Mouse (Mus musculus): ENCODE measurements at regions not wholly inside any gene's neighbourhood (a gene's known extent, or its start where the extent isn't known, plus 50 kb on each side); places are given as distances from the start of the nearest gene placed in this dataset.
A peak's percentile ranks its signal among the peaks of the same experiment; 100 is the strongest.

DNA sequence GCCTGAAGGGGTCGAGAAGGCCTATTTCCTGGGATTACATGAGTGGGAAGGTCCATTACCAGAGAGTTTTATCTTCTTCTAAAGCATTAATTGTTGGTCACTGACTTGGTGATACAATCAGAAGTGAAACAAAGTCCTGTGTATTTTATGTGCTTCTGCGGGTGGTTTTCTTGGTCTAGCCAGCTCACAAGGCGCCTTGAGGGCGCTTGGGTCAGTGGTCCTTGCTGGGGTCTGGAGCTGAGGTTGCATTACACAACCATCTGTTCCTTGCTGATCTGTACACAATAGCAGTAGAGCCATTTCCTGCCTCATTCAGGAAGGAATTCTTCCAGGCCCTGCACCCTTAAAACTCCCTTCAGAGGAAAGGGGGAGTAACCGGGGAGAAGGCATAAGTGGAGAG is 116.9 kb upstream of the Neo1 start:
- DNase-seq = no peak

GRCm38 (mm10) chr9:59144256-59144800 is 108.1 kb upstream of the Neo1 start:
- no peak for DNase-seq

- no peak for DNase-seq
These were observed 107.4 kb upstream of the Neo1 start for GRCm38 (mm10) chr9:59143610-59144009.

DNA sequence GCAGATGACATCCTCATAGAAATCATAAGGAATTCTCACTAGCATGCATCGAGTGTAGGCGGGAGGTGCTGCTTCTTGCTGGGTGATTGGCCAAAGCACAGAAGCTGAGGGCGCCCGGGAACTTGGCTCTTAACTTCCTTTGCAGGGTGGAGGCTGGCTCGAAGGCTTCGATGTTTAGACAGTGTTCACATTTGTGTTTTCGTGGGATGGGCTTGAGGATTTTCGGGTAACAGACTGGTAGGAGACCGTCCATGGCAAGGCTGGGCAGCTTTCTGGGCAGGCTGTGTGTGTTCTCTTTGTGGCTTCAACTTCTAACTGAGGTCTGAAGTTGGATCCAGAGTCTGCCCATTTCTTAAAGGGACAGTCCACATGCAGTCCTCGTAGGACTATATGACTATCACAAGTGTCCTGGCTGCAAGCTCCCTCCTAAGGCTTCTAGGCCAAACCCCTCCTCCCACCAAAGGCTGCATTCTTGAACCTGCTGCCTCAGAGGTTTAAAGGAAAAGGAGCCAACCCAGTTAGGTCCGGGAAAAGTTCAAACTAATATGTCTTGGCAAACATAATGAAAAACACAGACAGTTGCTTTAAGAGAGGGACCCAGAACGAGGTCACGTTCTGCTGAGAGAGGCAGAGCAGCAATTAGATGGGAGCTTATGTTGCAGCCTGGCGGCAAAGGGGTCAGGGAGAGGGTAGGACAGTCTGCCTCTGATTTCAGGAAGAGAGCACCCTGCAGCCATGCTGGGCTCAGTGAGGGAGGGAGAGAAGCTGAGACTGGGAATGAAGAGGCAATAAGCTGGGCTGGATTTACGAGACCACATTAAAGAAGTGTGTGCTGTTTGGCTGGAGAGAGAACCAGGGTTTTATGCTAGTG is 98.2 kb upstream of the Neo1 start:
- DNase-seq = peak; percentile 34

DNA sequence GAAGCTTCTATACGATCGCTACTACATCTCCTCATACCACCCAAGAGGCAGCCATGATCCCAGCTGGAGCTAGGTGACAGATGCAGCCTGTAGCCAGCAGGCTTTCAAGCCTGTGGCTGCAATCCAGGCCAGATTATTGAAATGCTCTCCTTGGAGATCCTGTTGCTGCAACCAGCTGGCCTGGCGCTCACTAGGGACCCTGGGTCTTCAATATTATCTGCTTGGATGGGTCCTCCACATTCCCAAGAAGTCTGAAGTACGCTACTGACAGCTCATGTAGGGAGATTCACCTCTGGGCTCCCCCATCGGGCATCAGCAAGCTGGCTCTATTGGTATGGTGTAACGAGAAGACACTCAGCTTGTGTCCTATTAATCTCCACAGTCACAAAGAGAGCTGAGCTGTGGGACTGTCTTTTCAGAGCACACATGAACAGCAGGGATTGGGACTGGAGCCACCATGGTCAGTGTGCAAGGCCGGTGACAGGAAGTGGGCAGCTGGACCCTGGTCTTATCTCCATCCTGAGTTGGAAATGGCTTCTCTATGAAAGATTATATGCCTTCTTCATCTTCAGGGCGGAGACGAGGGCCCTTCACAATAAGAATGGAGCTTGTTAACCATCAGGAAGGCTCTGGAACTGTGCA is 93.6 kb upstream of the Neo1 start:
- DNase-seq = peak; percentile 8

GRCm38 (mm10) chr9:59129252-59129651 is 93.0 kb upstream of the Neo1 start:
- DNase-seq = peak; percentile 16

- DNase-seq = no peak
These were observed 91.8 kb upstream of the Neo1 start for GRCm38 (mm10) chr9:59128023-59128422.

GRCm38 (mm10) chr9:59125886-59126285 is 89.6 kb upstream of the Neo1 start:
- no peak for DNase-seq

DNA sequence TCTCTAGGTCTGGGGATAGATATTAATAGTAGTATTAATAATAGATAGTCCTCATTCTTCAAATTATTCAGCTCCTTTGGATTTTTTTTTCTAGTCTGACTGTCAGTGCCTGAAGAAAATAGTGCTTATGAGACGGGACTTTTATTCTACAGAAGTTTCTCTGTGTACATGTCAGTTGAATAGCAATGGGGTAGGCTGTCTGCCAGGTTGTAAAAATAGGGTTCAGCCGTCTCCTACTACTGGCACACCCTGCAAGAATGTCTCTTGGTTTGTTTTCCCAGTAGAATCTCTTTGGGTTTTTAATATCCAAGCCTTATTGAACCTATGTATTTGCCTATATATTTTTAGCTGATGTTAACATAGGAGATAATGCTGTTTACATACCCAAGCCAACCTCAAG is 80.3 kb upstream of the Neo1 start:
- no peak for DNase-seq

DNA sequence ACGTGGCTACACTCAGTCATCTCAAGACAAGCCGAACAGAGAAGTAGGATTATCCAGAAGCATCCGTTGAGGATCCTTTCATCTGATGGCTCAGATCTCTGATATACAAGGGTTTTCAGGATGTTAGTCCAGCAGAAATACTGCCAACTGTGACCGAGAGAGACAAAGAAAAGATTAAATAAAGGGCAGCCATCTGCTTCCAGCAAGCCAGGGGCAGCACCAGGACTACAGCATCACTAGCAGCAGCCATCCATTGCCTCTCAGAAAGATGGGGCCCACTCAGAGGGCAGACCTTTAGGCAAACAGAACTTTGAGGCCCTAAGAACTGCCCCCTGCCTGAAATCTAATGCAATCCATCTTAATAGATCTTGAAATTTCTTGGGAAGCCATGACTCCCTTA is 77.6 kb upstream of the Neo1 start:
- DNase-seq = no peak

- DNase-seq = no peak
These were observed 63.5 kb upstream of the Neo1 start for GRCm38 (mm10) chr9:59099738-59100137.

DNA sequence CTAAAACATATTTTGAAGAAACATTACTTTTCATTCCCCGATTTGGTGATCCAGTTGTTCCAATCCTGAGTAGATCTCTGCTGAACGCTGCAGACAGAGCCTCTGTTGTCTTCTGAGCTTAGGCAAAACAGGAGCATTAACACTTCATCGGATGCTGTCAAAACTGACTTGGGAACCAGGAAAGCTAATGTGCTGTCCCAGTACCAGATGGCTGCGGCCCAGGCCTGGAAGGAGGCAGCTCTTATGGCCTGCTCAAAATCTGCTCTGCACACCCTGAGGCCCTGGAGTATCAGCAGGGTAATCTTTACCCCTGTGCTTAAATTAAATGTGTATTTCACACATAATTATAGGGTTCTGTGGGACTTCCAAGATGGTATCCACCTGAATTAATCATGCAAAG is 61.3 kb upstream of the Neo1 start:
- no peak for DNase-seq

DNA sequence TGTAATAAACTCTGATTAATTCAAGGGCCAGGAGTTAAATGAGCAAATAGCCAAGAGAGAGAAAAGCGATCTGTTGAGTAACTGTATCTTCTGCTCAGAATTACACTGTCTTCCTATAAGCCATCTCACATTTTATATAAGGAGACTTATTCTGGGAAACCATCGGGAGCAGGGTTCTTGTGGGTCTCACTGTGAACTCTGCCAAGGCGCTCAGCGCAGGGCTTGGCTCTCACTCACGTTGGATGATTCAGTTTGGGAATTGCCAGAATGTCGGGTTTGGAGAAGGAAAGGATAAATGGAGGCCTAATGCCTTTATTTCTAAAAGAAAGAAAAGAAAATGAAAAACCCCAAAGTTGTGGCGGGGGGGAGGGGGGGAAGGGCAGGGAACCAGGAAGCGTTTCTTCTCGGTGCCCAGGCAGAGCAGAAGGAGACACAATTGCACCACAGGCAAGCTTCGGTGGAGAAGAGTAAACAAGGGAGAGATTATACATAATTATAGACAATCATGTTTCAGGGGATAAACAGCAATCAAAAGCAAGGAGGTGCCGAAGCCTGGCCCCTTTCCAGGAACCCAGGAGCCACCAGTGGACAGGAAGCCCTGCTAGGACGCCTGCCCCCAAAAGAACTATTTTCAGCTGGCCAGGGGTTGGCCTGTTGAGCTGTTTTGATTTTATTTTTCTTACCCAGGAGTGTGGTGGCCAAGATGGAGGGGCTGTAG is 60.5 kb upstream of the Neo1 start:
- no peak for DNase-seq

DNA sequence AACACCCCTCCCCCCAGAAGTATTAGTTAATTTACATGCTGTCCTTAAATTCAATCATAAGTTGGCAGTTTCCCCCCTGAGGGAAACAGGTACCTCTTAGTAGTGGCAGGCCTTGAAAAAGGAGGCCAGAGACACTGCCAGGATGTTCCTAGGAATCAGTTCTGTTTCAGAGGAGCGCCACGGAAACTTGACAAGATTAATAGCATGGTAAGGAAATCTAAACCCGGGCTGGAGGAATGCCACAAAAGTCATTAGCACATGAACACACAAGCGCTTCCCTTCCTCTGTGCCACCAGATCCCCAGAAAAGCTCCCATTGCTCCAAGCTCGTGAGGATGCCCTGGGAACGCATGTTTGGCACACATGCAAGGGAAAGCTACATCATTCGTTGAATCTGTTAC is 59.4 kb upstream of the Neo1 start:
- DNase-seq = no peak

- no peak for DNase-seq
These were observed 57.9 kb upstream of the Neo1 start for GRCm38 (mm10) chr9:59094106-59094505.

- DNase-seq = peak; percentile 61
These were observed 54.9 kb upstream of the Neo1 start for GRCm38 (mm10) chr9:59091179-59091578.

GRCm38 (mm10) chr9:59087704-59088103 is 51.5 kb upstream of the Neo1 start:
- no peak for DNase-seq

- DNase-seq = no peak
These were observed 50.9 kb upstream of the Neo1 start for GRCm38 (mm10) chr9:59087112-59087511.

DNA sequence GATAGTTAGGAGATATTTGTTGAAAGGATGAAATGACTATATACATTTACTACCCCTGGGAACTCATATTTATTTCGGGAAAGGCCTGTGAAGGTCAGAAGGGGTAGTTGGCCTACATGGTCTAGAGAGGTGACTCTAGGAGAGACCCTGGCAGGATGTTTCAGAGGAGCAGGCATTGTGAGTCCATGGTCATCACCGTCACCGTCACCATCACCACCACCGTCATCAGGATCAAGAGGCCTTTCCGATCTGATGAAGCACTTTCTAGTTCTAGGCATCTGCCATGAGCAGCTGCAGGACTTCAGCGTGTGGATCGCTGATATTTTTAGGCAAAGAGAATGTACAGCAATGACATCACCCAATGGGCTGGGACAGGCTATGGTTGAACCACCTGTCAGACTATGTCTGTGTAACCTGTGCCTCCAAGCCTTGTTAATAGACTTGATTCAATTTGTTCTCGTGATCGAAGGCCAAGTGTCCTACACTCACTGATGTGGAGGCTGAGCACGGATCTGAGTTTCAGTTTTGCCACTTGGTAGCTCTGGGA is 50.4 kb upstream of the Neo1 start:
- DNase-seq = no peak
